Mouse (Mus musculus) embryonic facial prominence, embryonic 12.5 days (tissue): Measurements from ENCODE around the gene Cd86. TPM values are rescaled to one million over a fixed set of nuclear protein-coding genes. Genes with fewer than 3 reads are reported as not detected.

ENCODE experiments used
- ATAC-seq: fragments of 200-750 bp; cut with Nextera tagmentation; 2 replicates; pipeline ENCODE4 v1.8.0; 2017; ENCODE audit not compliant: insufficient number of reproducible peaks, insufficient read depth, low FRiP score, low TSS enrichment
- H3K27ac ChIP-seq: fragments of 300-500 bp; sonication (generic); 2 replicates; pipeline ENCODE4 v1.5.1; 2016; ENCODE audit warnings: mild to moderate bottlenecking
- H3K27me3 ChIP-seq: fragments of 300-500 bp; sonication (generic); 2 replicates; pipeline ENCODE4 v1.6.1; 2016; ENCODE audit warnings: mild to moderate bottlenecking, moderate library complexity
- H3K36me3 ChIP-seq: fragments of 300-500 bp; sonication (generic); 2 replicates; pipeline ENCODE4 v1.6.1; 2016; ENCODE audit warnings: mild to moderate bottlenecking
- H3K4me1 ChIP-seq: fragments of 300-500 bp; sonication (generic); 2 replicates; pipeline ENCODE4 v1.6.1; 2016
- H3K4me2 ChIP-seq: fragments of 300-500 bp; sonication (generic); replicated peaks from 2 replicates; pipeline ENCODE4 v1.6.1; 2016; ENCODE audit warnings: mild to moderate bottlenecking, moderate library complexity
- H3K4me3 ChIP-seq: fragments of 300-500 bp; sonication (generic); 2 replicates; pipeline ENCODE4 v1.5.1; 2016; ENCODE audit warnings: mild to moderate bottlenecking
- H3K9ac ChIP-seq: fragments of 300-500 bp; sonication (generic); 2 replicates; pipeline ENCODE4 v1.6.1; 2016; ENCODE audit warnings: mild to moderate bottlenecking, moderate library complexity
- H3K9me3 ChIP-seq: fragments of 300-500 bp; sonication (generic); 2 replicates; pipeline ENCODE4 v1.6.1; 2016; ENCODE audit warnings: mild to moderate bottlenecking, moderate library complexity
- WGBS: fragments of 180-500 bp; shearing (Covaris S2); methylation state at CpG from one replicate; pipeline ENCODE4 v1.1.7; 2016; 5-methylcytosine and 5-hydroxymethylcytosine counted together
- polyA plus RNA-seq: library from polyadenylated mRNA; unstranded; fragments of >200 nt; fragmentation: Nextera tagmentation; extraction: Ambion mirVana; gene quantifications from 2 replicates; pipeline ENCODE4 v1.2.1, GENCODE M21; 2016

The Cd86 gene
- polyA plus RNA-seq, 1 experiment from 2014 or later = 1.5 TPM

DNA sequence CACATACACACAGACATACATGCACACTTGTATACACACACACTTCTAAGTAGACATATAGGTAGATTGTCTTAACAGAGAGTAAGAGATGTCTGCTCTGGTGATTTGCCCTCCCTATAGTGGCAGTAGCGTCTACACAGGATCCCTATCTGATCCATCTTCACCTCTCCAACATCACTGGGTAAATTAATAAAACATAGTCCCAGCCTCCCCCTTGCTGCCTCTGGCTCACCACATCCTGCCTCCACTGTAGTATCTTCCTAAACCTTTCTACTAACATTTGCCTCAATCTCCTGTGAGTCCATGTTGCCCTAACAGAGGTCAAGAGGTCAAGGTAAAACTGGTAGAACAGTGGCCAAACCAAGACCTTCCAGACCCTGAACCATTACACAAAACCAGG is 10.7 kb downstream of the Cd86 start:
- H3K4me1 ChIP-seq = no peaks in the 10 kb centered on the region
- no peak overlapping the region for H3K4me3 ChIP-seq
- H3K27me3 ChIP-seq = no peaks in the 10 kb centered on the region
- no peak overlapping the region for H3K27ac ChIP-seq
- WGBS = 88% methylated on average over 1 of the region's 1 CpGs
- no peak for ATAC-seq
- H3K36me3 ChIP-seq = no peaks in the 10 kb centered on the region
- H3K9ac ChIP-seq = no peak overlapping the region
- no peak overlapping the region for H3K4me2 ChIP-seq
- H3K9me3 ChIP-seq = peaks cover 5% of the 10 kb centered on the region; the same call in 1 of the 2 replicates

GRCm38 (mm10) chr16:36651174-36651766 is 14.6 kb downstream of the Cd86 start:
- no peak overlapping the region for H3K4me2 ChIP-seq

DNA sequence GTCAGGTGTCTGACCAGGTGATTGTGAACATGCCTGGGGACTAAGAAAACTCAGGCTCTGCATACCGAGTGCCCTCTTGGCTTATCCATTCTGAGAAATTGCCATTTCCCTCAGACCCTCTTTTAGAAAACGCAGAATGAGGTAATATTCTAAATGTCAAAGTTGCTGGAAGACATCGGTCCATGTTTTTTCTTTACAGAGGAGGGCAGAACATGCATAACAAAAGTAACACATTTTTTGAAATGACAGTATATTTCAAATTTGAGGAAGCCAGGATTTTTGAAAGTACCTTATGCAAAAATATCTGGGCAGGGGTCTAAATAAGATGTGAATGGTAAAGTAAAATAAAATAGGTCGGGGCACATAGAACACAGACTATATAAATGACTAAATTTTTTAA is 15.4 kb downstream of the Cd86 start:
- Histone ChIP-seq H3K27ac (no peak overlapping the region), H3K4me3 (no peak overlapping the region), H3K27me3 (no peaks in the 10 kb centered on the region), H3K4me2 (no peak overlapping the region), H3K36me3 (no peaks in the 10 kb centered on the region), H3K9ac (no peak overlapping the region), H3K4me1 (no peaks in the 10 kb centered on the region), H3K9me3 (no peaks in the 10 kb centered on the region)
- no peak for ATAC-seq
- 83% methylated on average over 4 of the region's 4 CpGs for WGBS

More at GRCm38 (mm10) chr16:36651174-36651766, 14.6 kb downstream of the Cd86 start:
- Histone ChIP-seq H3K27ac (no peak overlapping the region), H3K27me3 (no peaks in the 10 kb centered on the region), H3K9me3 (no peaks in the 10 kb centered on the region), H3K4me1 (no peaks in the 10 kb centered on the region), H3K36me3 (no peaks in the 10 kb centered on the region), H3K4me3 (no peak overlapping the region), H3K9ac (no peak overlapping the region)
- ATAC-seq = no peak
- WGBS = 61% methylated on average over 6 of the region's 6 CpGs

DNA sequence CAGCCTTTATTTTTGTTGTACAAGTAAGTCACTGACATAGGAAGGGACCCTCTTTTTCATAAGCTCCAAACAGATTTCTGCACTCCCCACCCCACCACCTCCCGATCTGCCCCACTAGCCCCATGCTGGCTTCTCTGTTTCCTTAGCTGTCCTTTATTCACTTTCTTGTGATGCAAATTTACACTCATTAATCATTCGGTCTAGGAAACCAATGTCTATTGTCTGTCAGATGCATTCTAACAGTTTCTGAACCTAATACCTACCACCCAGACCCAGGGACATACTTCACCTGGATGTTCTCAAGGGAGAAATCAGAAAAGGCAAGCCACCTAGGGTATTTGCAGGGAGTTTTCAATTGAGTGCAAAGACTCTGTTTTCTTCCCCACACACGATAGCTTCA is 16.6 kb downstream of the Cd86 start:
- Histone ChIP-seq H3K27me3 (no peaks in the 10 kb centered on the region), H3K9me3 (no peaks in the 10 kb centered on the region), H3K9ac (no peak overlapping the region), H3K27ac (no peak overlapping the region), H3K4me1 (no peaks in the 10 kb centered on the region), H3K4me3 (no peak overlapping the region), H3K4me2 (no peak overlapping the region), H3K36me3 (no peaks in the 10 kb centered on the region)
- ATAC-seq = no peak
- 45% methylated on average over 3 of the region's 3 CpGs for WGBS

- Histone ChIP-seq H3K9ac (no peak overlapping the region), H3K4me1 (no peaks in the 10 kb centered on the region), H3K36me3 (no peaks in the 10 kb centered on the region), H3K4me2 (no peak overlapping the region), H3K27me3 (no peaks in the 10 kb centered on the region), H3K27ac (no peak overlapping the region), H3K9me3 (no peaks in the 10 kb centered on the region), H3K4me3 (no peak overlapping the region)
- ATAC-seq = no peak
- 88% methylated on average over 6 of the region's 6 CpGs for WGBS
Measured at GRCm38 (mm10) chr16:36645124-36645523, 20.8 kb downstream of the Cd86 start.

DNA sequence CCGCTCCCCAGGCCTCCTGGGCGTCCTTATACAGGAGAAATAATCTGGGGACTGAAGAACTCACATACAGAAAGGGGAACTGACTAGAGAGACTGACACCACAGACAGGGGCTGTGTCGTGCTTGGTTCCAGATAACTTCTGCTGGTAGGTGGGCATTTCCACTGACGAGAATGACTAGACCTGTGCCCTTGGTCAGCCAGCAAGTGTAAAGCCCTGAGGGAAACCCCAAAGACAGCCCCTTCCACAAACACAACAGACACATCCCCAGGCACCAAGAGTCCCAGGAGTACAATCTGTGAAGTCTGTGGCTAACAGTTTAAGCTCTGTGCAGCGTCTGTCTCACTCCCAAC is 23.2 kb downstream of the Cd86 start:
- Histone ChIP-seq H3K9me3 (no peaks in the 10 kb centered on the region), H3K9ac (no peak overlapping the region), H3K4me1 (no peaks in the 10 kb centered on the region), H3K4me2 (no peak overlapping the region), H3K27me3 (no peaks in the 10 kb centered on the region), H3K36me3 (no peaks in the 10 kb centered on the region), H3K27ac (no peak overlapping the region), H3K4me3 (no peak overlapping the region)
- 75% methylated on average over 5 of the region's 5 CpGs for WGBS
- no peak for ATAC-seq

DNA sequence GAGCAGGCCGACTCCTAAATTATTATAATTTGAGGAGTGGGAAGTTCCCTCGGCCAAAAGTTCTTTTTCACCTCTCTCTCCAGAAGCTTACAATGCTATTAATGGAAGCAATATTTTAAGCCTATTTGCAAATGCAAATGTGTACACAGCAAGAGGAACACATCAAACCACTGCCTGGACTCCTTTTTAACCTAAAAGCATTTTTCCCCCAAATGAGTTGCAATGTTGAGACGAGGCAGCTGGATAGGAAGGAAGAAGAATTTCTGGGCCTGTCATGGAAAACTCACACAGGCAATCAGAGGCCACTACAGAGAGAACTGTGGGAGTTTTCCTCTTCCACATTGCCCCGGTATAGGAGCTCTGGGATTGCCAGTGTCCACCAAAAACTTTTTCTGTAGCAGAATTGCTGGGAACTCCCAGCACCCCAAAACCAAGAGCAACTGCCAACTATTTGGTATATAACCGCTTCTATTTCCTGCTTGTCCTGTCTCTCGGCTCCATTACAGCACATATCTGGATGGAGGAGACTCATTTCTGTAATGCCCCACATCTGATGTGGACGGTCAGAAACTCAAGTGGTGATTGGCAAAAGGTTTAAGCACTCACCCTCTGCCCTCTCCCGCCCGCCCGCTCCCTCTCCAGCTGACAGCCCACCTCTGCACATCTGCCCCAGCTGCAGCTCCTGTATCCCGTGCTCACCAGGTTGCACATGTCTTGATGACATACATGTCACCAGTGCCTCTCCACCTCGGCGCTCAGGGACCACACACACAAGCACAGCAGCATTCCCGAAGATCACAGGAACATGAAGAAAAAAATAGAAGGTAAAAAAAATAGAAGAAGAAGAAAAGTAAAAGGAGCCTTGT is 23.8 kb downstream of the Cd86 start:
- Histone ChIP-seq H3K4me2 (no peak overlapping the region), H3K4me3 (no peak overlapping the region), H3K27me3 (no peaks in the 10 kb centered on the region), H3K36me3 (no peaks in the 10 kb centered on the region), H3K4me1 (no peaks in the 10 kb centered on the region), H3K27ac (no peak overlapping the region), H3K9me3 (no peaks in the 10 kb centered on the region), H3K9ac (no peak overlapping the region)
- no peak for ATAC-seq
- 82% methylated on average over 14 of the region's 14 CpGs for WGBS

- H3K4me1 ChIP-seq = no peaks in the 10 kb centered on the region
- H3K36me3 ChIP-seq = no peaks in the 10 kb centered on the region
- no peak overlapping the region for H3K4me2 ChIP-seq
- H3K9me3 ChIP-seq = no peaks in the 10 kb centered on the region
- H3K27me3 ChIP-seq = no peaks in the 10 kb centered on the region
- no peak for ATAC-seq
- WGBS = 71% methylated on average over 5 of the region's 5 CpGs
- H3K27ac ChIP-seq = no peak overlapping the region
- H3K9ac ChIP-seq = no peak overlapping the region
- no peak overlapping the region for H3K4me3 ChIP-seq
Measured at GRCm38 (mm10) chr16:36640993-36641392, 24.9 kb downstream of the Cd86 start.

DNA sequence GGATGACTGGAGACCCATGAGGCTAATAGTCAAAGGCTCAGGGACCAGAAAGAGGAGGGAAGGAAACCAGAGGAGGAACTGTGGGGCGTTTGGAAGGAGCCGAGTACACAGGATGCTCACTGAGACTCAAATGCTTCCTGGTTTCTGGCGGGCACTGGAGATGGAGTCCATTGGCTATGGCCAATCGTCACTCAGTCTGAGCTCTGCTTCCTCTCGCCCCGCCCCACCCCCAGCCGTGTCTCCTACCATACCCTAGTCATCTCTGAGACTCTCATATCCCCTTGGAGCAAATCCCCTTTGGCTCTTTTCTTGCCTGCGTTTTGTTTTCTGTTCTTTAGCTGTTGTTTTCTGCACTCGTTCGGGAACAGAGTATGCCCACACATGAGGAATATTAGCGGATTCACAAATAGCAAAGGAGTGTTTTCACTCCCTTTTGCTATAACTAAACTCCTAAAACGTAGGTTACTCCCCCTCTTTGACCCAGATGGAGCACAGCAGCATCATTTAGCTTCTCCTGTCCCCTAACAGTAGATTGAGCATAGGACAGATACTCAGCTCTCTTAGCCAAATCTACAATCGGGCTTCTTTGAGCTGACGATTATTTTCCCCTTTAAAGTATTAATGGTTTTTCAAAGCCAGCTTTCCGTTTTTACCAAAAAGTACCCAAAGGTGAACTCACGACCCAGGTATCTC is 25.9 kb downstream of the Cd86 start:
- H3K27me3 ChIP-seq = no peaks in the 10 kb centered on the region
- WGBS = 84% methylated on average over 16 of the region's 16 CpGs

GRCm38 (mm10) chr16:36636800-36637199 is 29.1 kb downstream of the Cd86 start:
- H3K9me3 ChIP-seq = no peaks in the 10 kb centered on the region
- H3K27ac ChIP-seq = no peak overlapping the region
- 69% methylated on average over 4 of the region's 4 CpGs for WGBS
- H3K4me1 ChIP-seq = no peaks in the 10 kb centered on the region
- no peaks in the 10 kb centered on the region for H3K36me3 ChIP-seq
- H3K9ac ChIP-seq = no peak overlapping the region
- ATAC-seq = no peak
- H3K4me3 ChIP-seq = no peak overlapping the region
- no peak overlapping the region for H3K4me2 ChIP-seq
- H3K27me3 ChIP-seq = no peaks in the 10 kb centered on the region

More for the DNA sequence above, 25.9 kb downstream of the Cd86 start:
- ATAC-seq = no peak
- Histone ChIP-seq H3K9ac (no peak overlapping the region), H3K4me3 (no peak overlapping the region), H3K27ac (no peak overlapping the region), H3K9me3 (no peaks in the 10 kb centered on the region), H3K4me1 (no peaks in the 10 kb centered on the region), H3K36me3 (no peaks in the 10 kb centered on the region), H3K4me2 (no peak overlapping the region)

DNA sequence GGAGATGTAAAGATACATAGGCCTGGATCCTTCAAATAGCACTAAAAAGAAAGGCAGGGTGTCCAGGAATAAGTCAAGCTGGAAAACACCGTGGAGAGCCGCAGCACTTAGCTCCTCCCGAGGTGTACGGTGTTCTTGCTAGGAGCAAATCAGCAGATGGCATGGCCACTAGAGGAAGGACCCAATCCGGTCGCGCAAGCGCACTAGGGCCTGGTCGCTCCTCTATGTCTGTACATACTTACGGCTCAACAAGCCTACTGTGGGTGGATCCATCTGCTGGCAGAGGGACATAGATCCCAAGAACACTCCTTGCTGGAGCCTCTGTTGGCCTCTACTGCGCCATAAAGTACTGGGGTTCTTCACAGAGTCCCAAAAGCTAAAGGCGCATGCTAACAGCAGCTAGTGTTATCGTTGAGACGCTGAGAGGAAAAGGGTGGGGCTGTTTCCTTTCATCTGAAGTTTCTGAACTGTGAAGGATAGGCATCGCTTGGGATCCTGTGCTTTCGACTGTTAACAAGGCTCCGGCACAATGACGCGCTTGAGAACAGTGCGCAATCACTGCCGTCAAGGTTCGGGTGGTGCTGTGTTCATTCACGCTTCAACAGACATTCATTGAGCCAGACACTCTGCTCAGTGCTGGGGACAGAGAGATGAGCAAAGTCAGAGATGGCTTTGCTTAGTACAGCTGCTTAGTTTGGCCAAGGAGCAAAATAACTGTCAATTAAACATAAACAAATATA is 30.7 kb downstream of the Cd86 start:
- no peaks in the 10 kb centered on the region for H3K4me1 ChIP-seq
- no peaks in the 10 kb centered on the region for H3K9me3 ChIP-seq
- H3K9ac ChIP-seq = no peak overlapping the region
- no peak overlapping the region for H3K4me3 ChIP-seq
- no peaks in the 10 kb centered on the region for H3K27me3 ChIP-seq
- H3K4me2 ChIP-seq = no peak overlapping the region
- 91% methylated on average over 23 of the region's 23 CpGs for WGBS
- H3K36me3 ChIP-seq = no peaks in the 10 kb centered on the region
- no peak for ATAC-seq
- H3K27ac ChIP-seq = no peak overlapping the region
